Mouse (Mus musculus) lung, embryonic 15.5 days (tissue): Measurements from ENCODE around the gene H2-Ob. TPM values are rescaled to one million over a fixed set of nuclear protein-coding genes. Genes with fewer than 3 reads are reported as not detected.

Experiments used
- ATAC-seq: fragments of 200-750 bp; cut with Nextera tagmentation; 2 replicates; pipeline ENCODE4 v1.8.0; 2017; ENCODE audit warnings: moderate number of reproducible peaks, borderline replicate concordance; ENCODE audit not compliant: low FRiP score, low TSS enrichment; ENCODE audit errors: extremely low read depth
- H3K27ac ChIP-seq: fragments of 300-500 bp; sonication (generic); 2 replicates; pipeline ENCODE4 v1.5.1; 2015; ENCODE audit warnings: moderate library complexity, mild to moderate bottlenecking, inconsistent platforms
- H3K27me3 ChIP-seq: fragments of 300-500 bp; sonication (generic); 2 replicates; pipeline ENCODE4 v1.6.1; 2015; ENCODE audit warnings: inconsistent platforms
- H3K36me3 ChIP-seq: fragments of 300-500 bp; sonication (generic); 2 replicates; pipeline ENCODE4 v1.6.1; 2015; ENCODE audit warnings: inconsistent platforms
- H3K4me1 ChIP-seq: fragments of 300-500 bp; sonication (generic); 2 replicates; pipeline ENCODE4 v1.6.1; 2015; ENCODE audit warnings: inconsistent platforms
- H3K4me2 ChIP-seq: fragments of 300-500 bp; sonication (generic); 2 replicates; pipeline ENCODE4 v1.6.1; 2015; ENCODE audit warnings: inconsistent platforms, mild to moderate bottlenecking, moderate library complexity
- H3K4me3 ChIP-seq: fragments of 300-500 bp; sonication (generic); 2 replicates; pipeline ENCODE4 v1.5.1; 2015; ENCODE audit warnings: mild to moderate bottlenecking, inconsistent platforms
- H3K9ac ChIP-seq: fragments of 300-500 bp; sonication (generic); 2 replicates; pipeline ENCODE4 v1.6.1; 2015; ENCODE audit warnings: inconsistent platforms
- H3K9me3 ChIP-seq: fragments of 300-500 bp; sonication (generic); 2 replicates; pipeline ENCODE4 v1.6.1; 2016; ENCODE audit warnings: inconsistent platforms
- WGBS: fragments of 180-500 bp; shearing (Covaris S2); methylation state at CpG from one replicate; pipeline ENCODE4 v1.1.7; 2015; 5-methylcytosine and 5-hydroxymethylcytosine counted together
- polyA plus RNA-seq: library from polyadenylated mRNA; unstranded; fragments of >200 nt; fragmentation: Nextera tagmentation; extraction: Ambion mirVana; gene quantifications from 2 replicates; pipeline ENCODE4 v1.2.1, GENCODE M21; 2015

The H2-Ob gene
- polyA plus RNA-seq, 1 experiment from 2014 or later = 0.09 TPM

DNA sequence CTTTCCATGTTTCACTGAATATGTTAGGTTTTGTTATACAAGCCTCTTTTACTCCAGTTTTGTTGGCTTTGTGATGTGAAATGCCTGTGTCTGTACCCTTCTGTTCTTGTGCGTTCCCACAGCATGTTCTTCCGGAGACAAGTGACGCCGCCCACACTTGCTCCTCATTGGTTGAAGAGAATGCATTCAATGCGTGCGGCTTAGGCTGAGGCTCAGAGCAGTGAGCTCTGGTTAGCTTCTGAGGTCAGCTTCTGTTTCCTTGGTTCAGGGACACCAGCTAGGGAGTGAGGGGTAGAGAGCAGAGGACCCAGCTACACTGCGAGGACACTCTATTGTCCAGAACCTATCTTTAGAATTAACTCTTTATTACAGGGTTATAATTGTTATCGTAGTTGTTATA, 52.9 kb downstream of the H2-Ob start:
- Histone ChIP-seq H3K27me3 (no peaks in the 10 kb centered on the region), H3K4me2 (no peak overlapping the region), H3K27ac (no peak overlapping the region), H3K4me3 (no peak overlapping the region), H3K4me1 (no peaks in the 10 kb centered on the region), H3K9ac (no peak overlapping the region), H3K36me3 (no peaks in the 10 kb centered on the region), H3K9me3 (no peaks in the 10 kb centered on the region)
- WGBS = 17% methylated on average over 8 of the region's 8 CpGs
- ATAC-seq = no peak

DNA sequence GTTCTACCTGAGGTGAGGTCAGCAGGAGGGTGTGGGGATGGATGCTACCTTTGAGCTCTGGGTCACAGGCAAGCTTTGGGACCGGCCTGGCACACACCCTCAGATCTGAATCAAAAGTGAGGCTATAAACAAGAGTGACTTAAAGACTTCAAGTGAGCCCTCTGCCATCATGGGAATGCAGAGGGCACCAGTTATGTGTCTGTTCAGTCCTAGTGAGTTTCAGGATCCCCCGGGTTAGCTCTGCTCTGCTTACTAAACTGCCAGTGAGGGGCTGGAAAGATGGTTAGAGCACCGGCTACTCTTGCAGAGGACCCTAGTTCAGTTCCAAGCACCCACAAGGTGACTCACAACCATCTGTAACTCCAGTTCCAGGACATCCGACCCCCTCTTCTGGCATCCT, 53.9 kb downstream of the H2-Ob start:
- Histone ChIP-seq H3K36me3 (no peaks in the 10 kb centered on the region), H3K4me3 (no peak overlapping the region), H3K27ac (no peak overlapping the region), H3K4me2 (no peak overlapping the region), H3K27me3 (no peaks in the 10 kb centered on the region), H3K9ac (no peak overlapping the region), H3K4me1 (no peaks in the 10 kb centered on the region), H3K9me3 (no peaks in the 10 kb centered on the region)
- no peak for ATAC-seq
- WGBS = 84% methylated on average over 4 of the region's 4 CpGs

DNA sequence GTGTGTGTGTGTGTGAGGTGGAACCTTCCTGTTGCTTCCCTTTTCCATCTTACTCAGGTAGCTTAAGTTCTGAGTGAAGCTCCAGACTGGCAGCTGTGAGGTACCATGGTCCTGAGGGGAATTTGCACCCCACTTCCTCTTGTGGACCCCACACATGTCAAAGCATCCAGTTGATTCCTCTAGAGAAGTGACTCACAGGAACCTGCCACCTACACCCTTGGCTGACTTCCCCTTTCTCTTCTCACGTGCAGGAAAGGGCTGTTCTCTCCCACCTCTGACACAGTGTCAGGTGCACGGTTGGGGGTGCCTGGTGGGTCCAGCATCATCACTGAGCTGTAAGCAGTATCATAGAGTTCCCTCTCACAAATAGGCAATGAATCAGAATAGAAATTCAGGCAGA, 54.8 kb downstream of the H2-Ob start:
- ATAC-seq = no peak
- Histone ChIP-seq H3K4me2 (no peak overlapping the region), H3K27me3 (no peaks in the 10 kb centered on the region), H3K4me3 (no peak overlapping the region), H3K4me1 (no peaks in the 10 kb centered on the region), H3K27ac (no peak overlapping the region), H3K9ac (no peak overlapping the region), H3K36me3 (no peaks in the 10 kb centered on the region), H3K9me3 (no peaks in the 10 kb centered on the region)
- WGBS = 40% methylated on average over 2 of the region's 2 CpGs

GRCm38 (mm10) chr17:34294249-34294648, 55.5 kb downstream of the H2-Ob start:
- Histone ChIP-seq H3K9ac (no peak overlapping the region), H3K36me3 (no peaks in the 10 kb centered on the region), H3K4me2 (no peak overlapping the region), H3K4me3 (no peak overlapping the region), H3K4me1 (no peaks in the 10 kb centered on the region), H3K27me3 (no peaks in the 10 kb centered on the region), H3K27ac (no peak overlapping the region), H3K9me3 (no peaks in the 10 kb centered on the region)
- ATAC-seq = no peak
- 65% methylated on average over 4 of the region's 4 CpGs for whole genome bisulfite sequencing

DNA sequence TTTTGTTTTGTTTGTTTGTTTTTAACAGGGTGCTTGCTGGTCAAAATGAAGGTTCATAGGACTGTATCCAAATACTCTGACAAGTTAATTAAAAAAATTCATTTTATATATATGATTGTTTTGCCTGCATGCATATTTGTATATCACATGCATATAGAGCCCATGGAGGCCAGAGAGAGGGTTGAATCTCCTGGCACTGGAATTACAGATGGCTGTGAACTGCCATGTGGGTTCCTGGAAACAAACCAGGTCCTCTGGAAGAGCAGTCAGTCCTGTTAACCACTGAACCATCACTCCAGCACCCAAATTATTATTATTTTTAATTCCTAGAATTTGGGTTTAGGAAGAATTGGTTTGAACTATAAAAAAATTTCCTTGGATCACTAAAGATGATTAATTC, 56.6 kb downstream of the H2-Ob start:
- no peak for ATAC-seq
- no peaks in the 10 kb centered on the region for H3K9me3 ChIP-seq
- no peak overlapping the region for H3K4me3 ChIP-seq
- no peaks in the 10 kb centered on the region for H3K4me1 ChIP-seq
- H3K36me3 ChIP-seq = no peaks in the 10 kb centered on the region
- H3K27me3 ChIP-seq = no peaks in the 10 kb centered on the region
- H3K9ac ChIP-seq = no peak overlapping the region
- H3K27ac ChIP-seq = no peak overlapping the region
- no peak overlapping the region for H3K4me2 ChIP-seq

GRCm38 (mm10) chr17:34295891-34296794, 57.4 kb downstream of the H2-Ob start:
- WGBS = 19% methylated on average over 23 of the region's 23 CpGs
- no peak overlapping the region for H3K9ac ChIP-seq

DNA sequence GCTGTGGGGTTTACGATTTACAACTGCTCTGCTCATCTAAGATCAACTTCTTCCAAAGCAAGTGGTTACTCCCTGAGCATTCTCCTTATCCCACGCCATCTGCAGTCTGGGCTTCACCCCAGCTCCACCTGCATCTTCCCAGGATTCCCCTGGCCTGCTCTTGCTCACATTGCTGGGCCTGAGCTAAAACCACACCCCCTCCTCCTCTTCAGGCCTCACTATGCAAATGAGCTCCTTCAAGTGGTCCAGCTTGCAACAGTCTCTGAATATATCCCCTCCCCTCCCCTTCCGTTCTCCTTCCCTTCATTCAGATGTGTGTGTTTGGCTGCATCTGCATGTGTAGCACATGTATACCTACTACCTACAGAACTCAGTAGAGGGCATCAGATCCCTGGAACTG, 60.7 kb downstream of the H2-Ob start:
- H3K4me1 ChIP-seq = no peaks in the 10 kb centered on the region
- 52% methylated on average over 3 of the region's 3 CpGs for whole genome bisulfite sequencing

More at GRCm38 (mm10) chr17:34295891-34296794, 57.4 kb downstream of the H2-Ob start:
- H3K36me3 ChIP-seq = no peaks in the 10 kb centered on the region
- H3K27ac ChIP-seq = no peak overlapping the region
- no peaks in the 10 kb centered on the region for H3K9me3 ChIP-seq
- H3K4me1 ChIP-seq = no peaks in the 10 kb centered on the region
- peak overlapping the region; percentile 47 for H3K4me2 ChIP-seq
- H3K4me3 ChIP-seq = peak overlapping the region; percentile 15; the same call in 1 of the 2 replicates
- no peaks in the 10 kb centered on the region for H3K27me3 ChIP-seq
- peak; percentile 74; the same call in 1 of the 2 replicates for ATAC-seq

DNA sequence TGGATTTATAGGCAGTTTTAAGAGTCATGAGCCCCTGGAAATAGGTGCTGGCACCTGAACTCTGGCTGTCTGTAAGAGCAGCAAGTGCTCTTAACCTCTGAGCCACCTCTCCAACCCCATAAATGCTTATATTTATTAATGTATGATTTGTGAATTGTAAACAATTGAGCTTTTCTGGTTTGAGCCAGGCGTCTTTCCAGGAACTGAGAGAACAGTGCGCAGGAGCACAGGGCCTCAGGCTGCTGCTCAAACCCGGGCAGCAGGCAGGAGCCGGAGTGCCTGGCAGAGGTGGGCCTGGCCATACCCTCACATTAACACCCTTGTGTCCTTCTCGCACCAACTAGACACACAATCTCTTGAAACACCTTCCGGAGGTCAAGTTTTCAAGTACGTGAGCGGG, 61.4 kb downstream of the H2-Ob start:
- H3K27ac ChIP-seq = no peak overlapping the region
- WGBS = 70% methylated on average over 8 of the region's 8 CpGs
- no peak overlapping the region for H3K4me3 ChIP-seq
- no peaks in the 10 kb centered on the region for H3K27me3 ChIP-seq
- H3K4me2 ChIP-seq = no peak overlapping the region
- H3K4me1 ChIP-seq = no peaks in the 10 kb centered on the region
- no peaks in the 10 kb centered on the region for H3K9me3 ChIP-seq
- ATAC-seq = no peak
- no peaks in the 10 kb centered on the region for H3K36me3 ChIP-seq
- no peak overlapping the region for H3K9ac ChIP-seq

More for the DNA sequence above, 60.7 kb downstream of the H2-Ob start:
- no peak overlapping the region for H3K4me2 ChIP-seq
- H3K27me3 ChIP-seq = no peaks in the 10 kb centered on the region
- H3K9ac ChIP-seq = no peak overlapping the region
- ATAC-seq = no peak
- no peaks in the 10 kb centered on the region for H3K9me3 ChIP-seq
- H3K36me3 ChIP-seq = no peaks in the 10 kb centered on the region
- H3K4me3 ChIP-seq = no peak overlapping the region
- H3K27ac ChIP-seq = no peak overlapping the region

GRCm38 (mm10) chr17:34300691-34301566, 62.2 kb downstream of the H2-Ob start:
- no peak for ATAC-seq
- no peaks in the 10 kb centered on the region for H3K27me3 ChIP-seq
- H3K27ac ChIP-seq = no peak overlapping the region
- no peaks in the 10 kb centered on the region for H3K4me1 ChIP-seq
- no peaks in the 10 kb centered on the region for H3K9me3 ChIP-seq
- no peak overlapping the region for H3K9ac ChIP-seq
- no peaks in the 10 kb centered on the region for H3K36me3 ChIP-seq
- H3K4me3 ChIP-seq = no peak overlapping the region
- WGBS = 69% methylated on average over 23 of the region's 23 CpGs
- no peak overlapping the region for H3K4me2 ChIP-seq

- ATAC-seq = no peak
- no peaks in the 10 kb centered on the region for H3K9me3 ChIP-seq
- H3K27me3 ChIP-seq = no peaks in the 10 kb centered on the region
- no peak overlapping the region for H3K27ac ChIP-seq
- H3K9ac ChIP-seq = no peak overlapping the region
- WGBS = 87% methylated on average over 4 of the region's 4 CpGs
- no peaks in the 10 kb centered on the region for H3K4me1 ChIP-seq
- H3K4me3 ChIP-seq = no peak overlapping the region
- no peak overlapping the region for H3K4me2 ChIP-seq
- H3K36me3 ChIP-seq = no peaks in the 10 kb centered on the region
Measured at GRCm38 (mm10) chr17:34301670-34302190, 63.0 kb downstream of the H2-Ob start.

DNA sequence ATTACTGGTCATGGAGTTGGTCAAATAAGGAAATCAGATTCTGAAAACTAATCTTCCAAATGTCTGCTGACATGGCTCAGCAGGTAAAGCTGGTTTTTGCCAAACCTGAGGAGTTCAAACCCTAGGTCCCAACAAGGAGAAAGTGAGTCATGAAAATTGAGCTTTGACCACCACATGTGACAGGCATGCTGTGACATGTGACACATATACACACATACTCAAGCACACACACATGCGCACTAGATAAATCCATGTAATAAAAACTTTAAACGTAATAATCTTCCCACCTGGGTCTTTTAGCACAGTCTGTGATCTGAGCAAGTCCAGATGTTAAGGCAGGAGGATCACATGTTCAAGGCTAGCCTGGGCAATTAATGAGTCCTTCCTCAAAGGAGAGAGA, 65.1 kb downstream of the H2-Ob start:
- 78% methylated on average over 2 of the region's 2 CpGs for WGBS

More for the DNA sequence above, 65.1 kb downstream of the H2-Ob start:
- no peak overlapping the region for H3K9ac ChIP-seq
- no peak overlapping the region for H3K4me2 ChIP-seq
- ATAC-seq = no peak
- no peaks in the 10 kb centered on the region for H3K36me3 ChIP-seq
- no peak overlapping the region for H3K27ac ChIP-seq
- peaks cover 3% of the 10 kb centered on the region; the same call in 1 of the 2 replicates for H3K27me3 ChIP-seq
- H3K4me1 ChIP-seq = no peaks in the 10 kb centered on the region
- H3K9me3 ChIP-seq = no peaks in the 10 kb centered on the region
- no peak overlapping the region for H3K4me3 ChIP-seq
